Mouse (Mus musculus) right cerebral cortex, postnatal 25 days (tissue): ENCODE measurements around the gene Atg7.
A peak's percentile ranks its signal among the peaks of the same experiment; 100 is the strongest.

Experiments
- DNase-seq: peaks from one replicate; pipeline ENCODE4 v3.0.0; 2022

Atg7 gene

GRCm38 (mm10) chr6:114685412-114685811 lies 42.5 kb downstream of the Atg7 start:
- DNase-seq, result no peak

GRCm38 (mm10) chr6:114687035-114687434 lies 44.1 kb downstream of the Atg7 start:
- no peak for DNase-seq

GRCm38 (mm10) chr6:114690661-114691060 lies 47.8 kb downstream of the Atg7 start:
- no peak for DNase-seq

GRCm38 (mm10) chr6:114691530-114691929 lies 48.6 kb downstream of the Atg7 start:
- no peak for DNase-seq

- no peak for DNase-seq
Observed at GRCm38 (mm10) chr6:114692691-114693090, 49.8 kb downstream of the Atg7 start.

- peak; percentile 59 for DNase-seq
Observed at GRCm38 (mm10) chr6:114697646-114698490, 55.0 kb downstream of the Atg7 start.

GRCm38 (mm10) chr6:114698578-114698977 lies 55.7 kb downstream of the Atg7 start:
- no peak for DNase-seq

GRCm38 (mm10) chr6:114700704-114701103 lies 57.8 kb downstream of the Atg7 start:
- no peak for DNase-seq

- no peak for DNase-seq
Observed at GRCm38 (mm10) chr6:114707032-114707431, 64.1 kb downstream of the Atg7 start.

GRCm38 (mm10) chr6:114712242-114713050 lies 69.5 kb downstream of the Atg7 start:
- peak; percentile 76 for DNase-seq

GRCm38 (mm10) chr6:114713538-114713937 lies 70.6 kb downstream of the Atg7 start:
- no peak for DNase-seq

- no peak for DNase-seq
Observed at GRCm38 (mm10) chr6:114714654-114715053, 71.8 kb downstream of the Atg7 start.

- DNase-seq, result no peak
Observed at GRCm38 (mm10) chr6:114715289-114716030, 72.6 kb downstream of the Atg7 start.

- no peak for DNase-seq
Observed at GRCm38 (mm10) chr6:114719100-114719499, 76.2 kb downstream of the Atg7 start.

- DNase-seq, result no peak
Observed at GRCm38 (mm10) chr6:114719665-114720064, 76.8 kb downstream of the Atg7 start.

- DNase-seq, result no peak
Observed at GRCm38 (mm10) chr6:114722046-114722445, 79.1 kb downstream of the Atg7 start.

- peak; percentile 57 for DNase-seq
Observed at GRCm38 (mm10) chr6:114723925-114724324, 81.0 kb downstream of the Atg7 start.

GRCm38 (mm10) chr6:114724351-114724750 lies 81.5 kb downstream of the Atg7 start:
- DNase-seq, result no peak

- no peak for DNase-seq
Observed at GRCm38 (mm10) chr6:114725147-114725575, 82.3 kb downstream of the Atg7 start.

- DNase-seq, result no peak
Observed at GRCm38 (mm10) chr6:114726681-114727080, 83.8 kb downstream of the Atg7 start.

- DNase-seq, result no peak
Observed at GRCm38 (mm10) chr6:114733156-114733555, 90.3 kb downstream of the Atg7 start.

- no peak for DNase-seq
Observed at GRCm38 (mm10) chr6:114733681-114734080, 90.8 kb downstream of the Atg7 start.

GRCm38 (mm10) chr6:114735054-114735453 lies 92.2 kb downstream of the Atg7 start:
- DNase-seq, result no peak
